Mouse (Mus musculus) left cerebral cortex, adult 9 months (tissue): ENCODE measurements around the gene Rcc2.

Experiments
- DNase-seq, 2 experiments: peaks; one replicate each; pipeline ENCODE4 v3.0.0; 2022; ENCODE audit warnings: low spot score in 2 of 2

The Rcc2 gene

GRCm38 (mm10) chr4:140755811-140756210 lies 55.5 kb downstream of the Rcc2 start:
- DNase-seq: no peak

DNA sequence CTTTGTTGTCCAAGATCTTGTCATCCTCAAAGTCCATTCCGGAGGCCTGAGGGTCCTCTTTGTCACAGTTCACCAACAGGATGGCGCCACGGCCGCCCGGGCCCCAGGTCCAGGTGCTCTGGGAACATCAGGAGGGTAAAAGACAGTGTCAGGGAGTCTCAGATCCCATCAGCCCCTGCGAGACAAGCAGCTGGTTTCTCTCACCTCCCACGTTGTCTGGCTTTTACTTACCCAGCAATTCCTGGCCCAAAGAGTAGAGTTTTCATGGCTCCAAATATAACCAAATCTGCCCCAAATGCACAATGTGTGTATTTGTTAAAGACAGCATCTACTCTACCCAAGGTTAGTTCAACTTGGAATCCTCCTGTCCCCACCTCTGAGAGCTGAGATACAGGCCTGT lies 61.3 kb downstream of the Rcc2 start:
- DNase-seq: no peak

- peak in 1 of 2 experiments; percentile 15 for DNase-seq
These were observed 62.8 kb downstream of the Rcc2 start for GRCm38 (mm10) chr4:140763158-140763557.

GRCm38 (mm10) chr4:140765936-140766335 lies 65.6 kb downstream of the Rcc2 start:
- no peak for DNase-seq

DNA sequence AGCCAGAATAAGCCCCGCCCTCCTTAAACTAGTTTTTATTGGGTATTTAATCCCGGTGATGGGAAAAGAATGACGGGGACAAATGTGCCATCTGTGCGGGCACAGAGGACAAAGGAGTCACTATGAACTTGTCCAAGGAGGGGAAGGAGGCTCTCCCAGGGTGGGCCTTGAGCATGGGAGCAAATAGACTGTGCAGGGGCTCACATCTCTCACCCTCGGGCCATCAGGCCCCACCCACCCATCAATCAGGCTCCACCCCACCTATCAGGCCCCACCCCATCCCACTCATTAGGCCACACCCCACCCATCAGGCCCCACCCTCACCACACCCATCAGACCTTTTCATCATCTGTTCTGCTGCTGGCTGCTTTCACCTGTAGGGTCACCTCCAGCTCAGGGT lies 68.6 kb downstream of the Rcc2 start:
- DNase-seq: no peak

GRCm38 (mm10) chr4:140770433-140770832 lies 70.1 kb downstream of the Rcc2 start:
- DNase-seq: no peak

GRCm38 (mm10) chr4:140771091-140771490 lies 70.8 kb downstream of the Rcc2 start:
- DNase-seq: no peak
